Mouse (Mus musculus) thymus, postnatal 36 days (tissue): ENCODE data around the gene Gm44965.

ENCODE experiments used
- DNase-seq, 2 experiments: peaks; one replicate each; pipeline ENCODE4 v3.0.0; 2022; ENCODE audit warnings: mixed read lengths in 2 of 2

Gm44965 gene

DNA sequence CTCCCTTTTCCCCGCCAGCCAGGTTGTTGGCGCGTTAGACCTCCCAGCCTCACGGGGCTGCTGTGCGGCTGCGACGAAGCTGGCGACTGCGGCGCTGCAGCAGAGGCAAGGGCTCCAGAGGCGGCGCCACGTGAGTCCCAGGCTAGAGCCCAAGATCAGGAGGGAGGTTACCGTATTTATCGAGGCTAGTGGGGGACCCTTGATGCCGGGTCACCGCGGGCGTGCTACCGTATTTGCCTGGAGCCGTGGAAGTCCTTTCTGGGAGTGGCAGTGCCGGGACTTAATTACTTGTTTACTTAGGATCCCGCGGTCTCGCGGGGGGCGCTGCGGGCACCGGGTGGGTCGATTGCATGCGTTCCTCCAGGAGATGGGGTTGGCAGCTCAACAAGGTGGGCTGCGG is 33.2 kb downstream of the Gm44965 start:
- DNase-seq, result peak in 1 of 2 experiments; percentile 44

- no peak for DNase-seq
These were observed 33.8 kb downstream of the Gm44965 start for GRCm38 (mm10) chr6:48627511-48627924.

DNA sequence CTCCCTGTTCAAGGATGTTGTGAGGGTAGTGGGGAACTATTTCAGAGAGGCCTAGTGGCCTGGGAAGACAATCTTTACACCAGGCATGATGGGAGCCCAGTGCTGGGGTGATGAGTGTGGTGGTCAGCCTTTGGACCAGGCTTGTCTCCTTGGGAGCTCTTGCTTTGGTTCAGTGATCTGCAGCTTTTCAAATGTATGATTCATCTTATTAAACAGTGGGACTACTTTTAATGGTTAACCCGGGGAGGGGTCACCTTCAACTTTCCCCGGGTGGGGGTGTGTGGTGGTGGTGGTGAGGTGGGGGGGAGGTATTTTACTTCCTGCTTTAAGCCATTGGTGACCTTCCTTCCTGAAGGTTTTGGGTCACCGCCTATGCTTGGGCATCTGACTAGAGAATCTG is 34.6 kb downstream of the Gm44965 start:
- DNase-seq, result no peak

- peak; percentile 42 to 59 for DNase-seq
These were observed 35.3 kb downstream of the Gm44965 start for GRCm38 (mm10) chr6:48628808-48629660.

GRCm38 (mm10) chr6:48629661-48630034 is 35.9 kb downstream of the Gm44965 start:
- DNase-seq, result no peak

DNA sequence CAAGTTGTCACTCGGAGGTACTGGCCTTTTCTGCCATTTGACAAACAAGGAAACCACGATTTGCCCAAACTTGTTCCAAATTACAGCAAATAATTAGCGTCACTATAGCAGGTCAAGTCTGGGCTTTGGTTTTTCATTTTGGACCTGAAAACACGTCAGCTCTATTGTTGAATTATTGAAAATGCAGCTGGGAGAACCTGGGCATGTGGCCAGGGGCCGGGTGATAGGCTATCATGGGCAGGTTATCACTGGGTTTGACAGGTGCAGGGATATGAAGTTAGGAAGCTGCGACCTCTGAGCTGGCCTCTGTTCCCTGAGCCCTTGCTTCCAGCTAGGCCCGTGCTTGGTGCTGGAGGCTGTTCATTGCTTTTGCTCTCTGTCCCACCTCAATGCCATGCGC is 37.1 kb downstream of the Gm44965 start:
- DNase-seq, result no peak

DNA sequence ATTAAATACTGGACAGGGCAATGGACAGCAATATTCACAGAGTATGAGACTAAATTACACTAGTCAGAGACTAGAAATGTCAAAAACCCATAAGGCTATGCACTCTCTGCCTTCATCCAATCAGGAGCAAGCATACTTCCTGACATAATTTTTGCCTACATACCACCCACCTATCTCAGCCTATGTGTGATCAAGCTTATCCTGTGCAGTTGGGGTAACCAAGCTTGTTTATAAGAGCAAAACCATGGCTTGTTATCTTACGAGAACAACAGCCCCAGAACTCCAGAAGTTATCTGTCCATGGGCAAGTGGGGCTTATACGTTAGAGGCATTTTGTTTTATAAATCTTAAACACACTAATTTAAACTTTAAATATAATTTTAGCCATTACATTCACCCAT is 41.4 kb downstream of the Gm44965 start:
- no peak for DNase-seq

DNA sequence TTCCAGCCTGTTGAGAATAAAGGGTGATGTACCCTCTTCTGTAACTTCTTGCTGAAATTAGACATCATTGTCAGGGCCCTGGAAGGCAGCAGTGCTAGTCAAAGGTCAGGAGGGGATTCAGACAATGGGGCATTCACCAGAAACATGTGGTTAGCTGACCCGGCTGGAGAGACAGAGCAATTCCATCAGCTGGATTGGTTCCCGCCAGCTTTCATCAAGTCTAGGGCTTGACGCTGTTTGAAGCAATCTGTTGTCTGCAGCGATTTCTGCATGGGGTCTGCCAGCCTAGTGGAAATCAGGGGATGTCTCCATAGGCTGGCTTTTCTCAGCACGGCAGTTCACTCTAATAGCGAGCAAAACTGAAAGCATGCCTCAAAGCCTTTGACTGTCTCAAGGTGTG is 42.8 kb downstream of the Gm44965 start:
- no peak for DNase-seq

DNA sequence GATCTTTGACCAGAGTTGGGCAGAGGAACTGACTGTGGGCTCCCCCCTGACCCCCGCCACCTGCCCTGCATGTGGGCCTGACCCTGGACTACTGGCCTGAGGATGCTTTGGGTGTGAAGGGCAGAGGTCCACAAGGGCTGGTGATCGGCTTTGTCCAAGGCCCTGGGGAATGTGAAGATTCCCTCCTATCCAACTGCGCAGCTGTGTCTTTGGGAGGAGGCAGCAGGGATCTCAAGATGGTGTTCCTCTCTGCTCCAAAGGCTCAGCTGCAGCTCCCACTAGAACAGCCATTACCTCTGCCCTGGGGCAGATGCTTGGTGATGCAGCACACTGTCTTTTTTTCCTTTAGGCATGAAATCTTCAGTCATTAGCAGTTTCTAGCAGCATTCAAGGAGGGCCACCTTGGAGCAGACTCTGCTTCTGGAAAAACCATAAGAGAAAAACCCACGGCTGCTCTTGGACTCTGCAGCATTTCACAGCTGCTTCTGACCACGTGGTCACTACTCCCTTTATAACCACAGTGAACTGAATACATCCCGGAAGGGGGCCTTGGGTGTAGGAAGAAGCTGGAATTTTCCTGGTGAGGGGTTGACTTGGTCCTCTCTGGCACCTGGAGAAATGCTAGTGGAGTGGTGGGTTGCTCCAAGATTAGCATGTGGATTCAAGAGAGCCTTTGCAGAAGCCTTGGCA is 44.2 kb downstream of the Gm44965 start:
- no peak for DNase-seq

DNA sequence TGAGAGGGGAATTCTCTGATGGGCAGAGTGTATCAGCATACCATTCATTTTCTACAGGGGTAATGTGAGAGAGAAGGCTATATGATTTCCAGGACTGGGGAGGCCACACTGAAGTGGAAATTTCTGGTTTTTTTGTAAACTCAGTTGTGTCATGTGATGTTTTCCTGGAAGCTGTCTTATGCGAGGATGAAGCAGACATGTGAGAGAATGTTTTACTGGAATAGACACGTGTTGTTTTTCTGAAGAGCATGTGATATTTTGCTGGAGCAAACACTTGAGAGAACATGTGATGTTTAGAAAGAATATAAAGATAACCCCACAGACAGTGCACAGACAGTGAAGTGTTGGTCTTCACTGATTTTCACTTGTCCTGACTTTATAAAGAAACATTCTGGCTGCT is 44.8 kb downstream of the Gm44965 start:
- no peak for DNase-seq

- DNase-seq, result no peak
These were observed 47.6 kb downstream of the Gm44965 start for GRCm38 (mm10) chr6:48641391-48641790.

DNA sequence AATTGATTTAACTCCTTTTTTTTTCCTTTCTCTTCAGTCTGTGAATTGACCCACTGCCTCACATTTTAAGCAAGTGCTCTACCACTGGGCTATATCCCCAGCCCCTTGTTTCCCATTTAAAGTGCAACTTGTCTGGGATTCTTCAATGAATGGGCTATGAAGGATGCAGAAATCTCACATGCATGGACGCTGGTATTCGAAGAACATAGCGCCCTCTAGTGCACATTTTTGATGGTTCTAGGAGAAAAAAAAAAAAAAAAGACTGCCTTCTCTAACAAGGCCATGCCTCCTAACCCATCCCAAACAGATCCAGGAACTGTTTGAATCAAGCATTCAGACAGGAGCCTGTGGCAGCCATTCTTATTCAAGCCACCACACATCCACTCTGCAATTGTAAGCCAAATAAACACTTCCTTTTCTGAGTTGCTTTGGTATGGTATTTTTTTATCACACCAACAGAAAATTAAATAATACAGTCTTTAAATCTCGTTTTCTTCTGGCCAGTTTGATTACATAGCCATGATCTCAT is 49.1 kb downstream of the Gm44965 start:
- no peak for DNase-seq

- DNase-seq, result peak; percentile 77
These were observed 52.0 kb downstream of the Gm44965 start for GRCm38 (mm10) chr6:48645660-48646308.

DNA sequence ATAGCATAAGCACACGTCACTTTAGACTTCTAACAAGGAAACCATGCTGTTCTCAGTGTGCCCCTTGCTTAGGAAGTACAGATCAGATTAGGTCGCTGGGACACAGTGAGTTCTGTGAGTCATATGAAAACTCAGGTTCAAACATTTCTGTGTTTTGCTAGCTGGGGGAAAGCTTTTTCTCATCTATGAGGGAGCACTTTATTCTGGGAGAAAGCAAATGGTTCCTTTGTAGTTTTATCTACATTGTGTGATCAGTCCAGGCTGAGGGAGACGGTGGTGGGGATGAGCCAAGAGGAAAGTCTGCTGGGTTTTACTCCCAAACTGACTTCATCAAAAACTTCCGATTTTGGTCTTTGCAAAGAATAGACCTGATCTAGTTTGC is 52.6 kb downstream of the Gm44965 start:
- DNase-seq, result no peak

GRCm38 (mm10) chr6:48646995-48647394 is 53.3 kb downstream of the Gm44965 start, which contains the start of gene Gimap8:
TSS of gene Gimap8 (plus strand) at chr6:48647234.
- peak; percentile 88 to 92 for DNase-seq

GRCm38 (mm10) chr6:48647611-48648010 is 53.9 kb downstream of the Gm44965 start:
- no peak for DNase-seq

GRCm38 (mm10) chr6:48648779-48649178 is 55.0 kb downstream of the Gm44965 start:
- no peak for DNase-seq

- no peak for DNase-seq
These were observed 56.3 kb downstream of the Gm44965 start for GRCm38 (mm10) chr6:48650041-48650440.

DNA sequence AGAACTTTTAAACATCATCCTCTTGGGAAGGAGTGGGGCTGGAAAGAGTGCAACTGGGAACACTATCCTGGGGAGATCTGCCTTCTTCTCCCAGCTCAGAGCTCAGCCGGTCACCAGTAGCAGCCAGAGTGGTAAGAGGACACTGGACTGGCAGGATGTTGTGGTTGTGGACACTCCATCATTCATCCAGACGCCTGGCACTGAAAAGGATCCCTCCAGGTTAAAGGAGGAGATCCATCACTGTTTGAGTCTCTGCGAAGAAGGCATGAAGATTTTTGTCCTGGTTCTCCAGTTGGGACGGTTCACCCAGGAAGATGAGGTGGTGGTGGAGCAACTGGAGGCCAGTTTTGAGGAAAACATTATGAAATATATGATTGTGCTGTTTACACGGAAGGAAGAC is 65.0 kb downstream of the Gm44965 start:
- DNase-seq, result no peak

DNA sequence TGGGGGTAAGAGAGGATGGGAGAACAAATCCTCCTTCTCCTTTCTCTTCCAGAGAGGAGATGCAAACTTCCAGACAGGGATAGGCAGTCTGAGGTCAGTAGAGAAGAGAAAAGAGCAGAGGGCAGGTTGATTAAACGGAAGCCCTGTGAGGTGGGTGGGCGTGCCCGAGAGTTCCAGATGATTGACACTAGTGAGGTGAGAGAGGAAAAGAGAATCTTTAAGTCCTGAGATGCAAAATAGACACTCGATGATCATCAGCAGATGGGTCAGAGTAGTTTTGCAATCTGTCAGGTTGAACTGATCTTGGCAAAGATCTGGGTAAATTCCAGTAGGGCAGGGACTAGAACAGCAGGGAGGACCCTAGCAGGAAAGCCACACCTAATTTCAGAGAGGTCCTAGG is 71.0 kb downstream of the Gm44965 start:
- no peak for DNase-seq

DNA sequence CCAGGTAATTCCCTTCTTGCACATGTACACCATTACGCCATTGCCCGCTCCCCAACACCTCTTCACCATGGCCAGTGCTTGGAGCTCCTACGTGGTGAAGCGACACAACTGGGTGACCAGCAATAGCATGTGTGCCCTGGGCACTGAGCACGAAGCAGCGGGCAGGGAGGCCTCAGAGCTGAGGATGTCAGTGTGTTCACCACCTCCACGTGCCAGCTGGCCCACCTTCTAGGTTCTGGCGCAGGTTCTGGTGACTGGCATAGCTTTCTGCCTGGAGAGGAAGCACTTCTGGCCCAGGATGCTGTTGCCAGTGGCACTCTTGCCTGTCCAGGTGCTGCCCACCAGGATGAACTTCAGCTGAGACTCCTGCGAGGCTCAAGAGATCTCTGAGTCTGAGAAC is 71.7 kb downstream of the Gm44965 start:
- no peak for DNase-seq

DNA sequence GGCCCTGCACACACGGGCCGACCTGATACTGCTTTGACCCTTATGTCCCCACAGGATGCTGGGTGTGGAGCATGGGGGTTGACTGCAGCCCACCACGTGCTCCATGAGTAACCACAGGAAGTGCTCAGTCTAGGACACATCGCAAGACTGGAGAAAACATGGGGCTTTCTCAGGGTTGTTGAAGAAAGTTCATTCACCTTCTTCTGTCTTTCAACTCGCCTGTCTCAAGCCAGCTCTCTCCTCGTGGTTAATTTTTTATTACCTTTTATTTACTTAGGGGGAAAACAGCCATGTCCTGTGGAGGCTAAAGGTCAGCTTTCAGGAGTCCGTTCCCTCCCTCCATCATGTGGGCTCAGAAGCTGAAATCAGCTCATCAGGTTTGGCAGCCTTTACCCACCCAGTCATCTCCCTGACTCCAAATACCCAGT is 72.4 kb downstream of the Gm44965 start:
- DNase-seq, result peak in 1 of 2 experiments; percentile 32

DNA sequence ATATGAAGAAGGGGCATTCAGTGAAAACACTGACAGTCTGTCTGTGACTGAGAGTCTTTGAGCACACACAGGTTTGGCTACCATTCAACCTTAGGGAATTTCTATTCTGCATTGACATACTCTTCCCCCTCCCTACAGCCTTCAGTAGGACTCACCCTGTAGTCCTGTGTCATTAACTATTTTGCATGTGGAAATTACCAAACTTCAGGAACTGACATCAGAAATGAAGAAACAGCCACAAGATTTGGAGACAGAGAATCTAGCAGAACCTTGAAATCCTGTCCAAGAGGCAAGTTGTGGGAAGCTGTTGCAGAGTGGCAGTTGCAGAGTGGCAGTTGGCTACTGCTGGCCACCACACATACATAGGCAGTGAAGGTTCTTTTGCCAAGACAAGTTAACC is 74.3 kb downstream of the Gm44965 start:
- no peak for DNase-seq
